Mouse (Mus musculus): ENCODE data around the gene Nsun7. TPM values are rescaled to one million over a fixed set of nuclear protein-coding genes. Genes with fewer than 3 reads are reported as not detected.

Nsun7 gene
- polyA plus RNA-seq, 1 experiment from 2014 or later, result 0.52 TPM

- H3K27ac ChIP-seq (replicated peaks; ENCODE audit: low read depth, low read length), result no peak overlapping the region
- H3K36me3 ChIP-seq (replicated peaks; ENCODE audit: control insufficient read depth, insufficient read depth, low read depth, low read length), result no peaks in the 10 kb centered on the region
- ATAC-seq (replicated peaks; ENCODE audit: insufficient number of reproducible peaks, low FRiP score, low TSS enrichment, low read depth), result no peak
- H3K9me3 ChIP-seq (replicated peaks; ENCODE audit: control insufficient read depth, low read length), result no peaks in the 10 kb centered on the region
- no peak overlapping the region for H3K9ac ChIP-seq (replicated peaks; ENCODE audit: low read length)
- H3K4me3 ChIP-seq (ENCODE audit: low read depth, low read length), result no peak overlapping the region
- H3K4me1 ChIP-seq (ENCODE audit: control insufficient read depth, insufficient read depth, low read length), result no peaks in the 10 kb centered on the region
- 88% methylated on average over 8 of the region's 8 CpGs for WGBS
- H3K4me2 ChIP-seq (ENCODE audit: low read depth, low read length), result no peak overlapping the region
- no peaks in the 10 kb centered on the region for H3K27me3 ChIP-seq (ENCODE audit: control insufficient read depth, insufficient read depth, low read length)
- no peak for DNase-seq (ENCODE audit: low spot score)
These were observed 27.9 kb upstream of the Nsun7 start for GRCm38 (mm10) chr5:66231660-66232269.

GRCm38 (mm10) chr5:66232456-66232855 lies 27.2 kb upstream of the Nsun7 start:
- H3K4me3 ChIP-seq (ENCODE audit: low read depth, low read length), result no peak overlapping the region
- no peak for DNase-seq (ENCODE audit: low spot score)

GRCm38 (mm10) chr5:66241894-66242293 lies 17.8 kb upstream of the Nsun7 start:
- ATAC-seq (replicated peaks; ENCODE audit: insufficient number of reproducible peaks, low FRiP score, low TSS enrichment, low read depth), result no peak
- Histone ChIP-seq H3K36me3 (replicated peaks; ENCODE audit: control insufficient read depth, insufficient read depth, low read depth, low read length) (no peaks in the 10 kb centered on the region), H3K27me3 (ENCODE audit: control insufficient read depth, insufficient read depth, low read length) (no peaks in the 10 kb centered on the region), H3K4me1 (ENCODE audit: control insufficient read depth, insufficient read depth, low read length) (no peaks in the 10 kb centered on the region), H3K4me3 (ENCODE audit: low read depth, low read length) (no peak overlapping the region), H3K9me3 (replicated peaks; ENCODE audit: control insufficient read depth, low read length) (no peaks in the 10 kb centered on the region), H3K4me2 (ENCODE audit: low read depth, low read length) (no peak overlapping the region), H3K9ac (replicated peaks; ENCODE audit: low read length) (no peak overlapping the region), H3K27ac (replicated peaks; ENCODE audit: low read depth, low read length) (no peak overlapping the region)
- DNase-seq (ENCODE audit: low spot score), result no peak

More at GRCm38 (mm10) chr5:66232456-66232855, 27.2 kb upstream of the Nsun7 start:
- no peak overlapping the region for H3K9ac ChIP-seq (replicated peaks; ENCODE audit: low read length)
- no peaks in the 10 kb centered on the region for H3K9me3 ChIP-seq (replicated peaks; ENCODE audit: control insufficient read depth, low read length)
- 59% methylated on average over 3 of the region's 3 CpGs for WGBS
- H3K4me2 ChIP-seq (ENCODE audit: low read depth, low read length), result no peak overlapping the region
- H3K27ac ChIP-seq (replicated peaks; ENCODE audit: low read depth, low read length), result no peak overlapping the region
- H3K4me1 ChIP-seq (ENCODE audit: control insufficient read depth, insufficient read depth, low read length), result no peaks in the 10 kb centered on the region
- no peaks in the 10 kb centered on the region for H3K27me3 ChIP-seq (ENCODE audit: control insufficient read depth, insufficient read depth, low read length)
- no peaks in the 10 kb centered on the region for H3K36me3 ChIP-seq (replicated peaks; ENCODE audit: control insufficient read depth, insufficient read depth, low read depth, low read length)
- ATAC-seq (replicated peaks; ENCODE audit: insufficient number of reproducible peaks, low FRiP score, low TSS enrichment, low read depth), result no peak

- H3K36me3 ChIP-seq (replicated peaks; ENCODE audit: control insufficient read depth, insufficient read depth, low read depth, low read length), result no peaks in the 10 kb centered on the region
These were observed 16.2 kb upstream of the Nsun7 start for GRCm38 (mm10) chr5:66243467-66243866.

GRCm38 (mm10) chr5:66244043-66244660 lies 15.5 kb upstream of the Nsun7 start:
- H3K27ac ChIP-seq (replicated peaks; ENCODE audit: low read depth, low read length), result no peak overlapping the region
- no peak for ATAC-seq (replicated peaks; ENCODE audit: insufficient number of reproducible peaks, low FRiP score, low TSS enrichment, low read depth)
- WGBS, result 54% methylated on average over 6 of the region's 6 CpGs

More at GRCm38 (mm10) chr5:66243467-66243866, 16.2 kb upstream of the Nsun7 start:
- 86% methylated on average over 9 of the region's 9 CpGs for WGBS
- Histone ChIP-seq H3K27ac (replicated peaks; ENCODE audit: low read depth, low read length) (no peak overlapping the region), H3K4me2 (ENCODE audit: low read depth, low read length) (no peak overlapping the region), H3K27me3 (ENCODE audit: control insufficient read depth, insufficient read depth, low read length) (no peaks in the 10 kb centered on the region), H3K9me3 (replicated peaks; ENCODE audit: control insufficient read depth, low read length) (no peaks in the 10 kb centered on the region), H3K9ac (replicated peaks; ENCODE audit: low read length) (no peak overlapping the region), H3K4me3 (ENCODE audit: low read depth, low read length) (no peak overlapping the region), H3K4me1 (ENCODE audit: control insufficient read depth, insufficient read depth, low read length) (no peaks in the 10 kb centered on the region)
- ATAC-seq (replicated peaks; ENCODE audit: insufficient number of reproducible peaks, low FRiP score, low TSS enrichment, low read depth) (no peak), DNase-seq (ENCODE audit: low spot score) (no peak)

GRCm38 (mm10) chr5:66245958-66246497 lies 13.7 kb upstream of the Nsun7 start:
- Histone ChIP-seq H3K9me3 (replicated peaks; ENCODE audit: control insufficient read depth, low read length) (no peaks in the 10 kb centered on the region), H3K4me1 (ENCODE audit: control insufficient read depth, insufficient read depth, low read length) (no peaks in the 10 kb centered on the region), H3K27me3 (ENCODE audit: control insufficient read depth, insufficient read depth, low read length) (no peaks in the 10 kb centered on the region), H3K36me3 (replicated peaks; ENCODE audit: control insufficient read depth, insufficient read depth, low read depth, low read length) (no peaks in the 10 kb centered on the region), H3K4me2 (ENCODE audit: low read depth, low read length) (no peak overlapping the region), H3K4me3 (ENCODE audit: low read depth, low read length) (no peak overlapping the region), H3K9ac (replicated peaks; ENCODE audit: low read length) (no peak overlapping the region), H3K27ac (replicated peaks; ENCODE audit: low read depth, low read length) (no peak overlapping the region)
- ATAC-seq (replicated peaks; ENCODE audit: insufficient number of reproducible peaks, low FRiP score, low TSS enrichment, low read depth) (no peak), DNase-seq (ENCODE audit: low spot score) (no peak)
- WGBS, result 86% methylated on average over 8 of the region's 10 CpGs

More at GRCm38 (mm10) chr5:66244043-66244660, 15.5 kb upstream of the Nsun7 start:
- Histone ChIP-seq H3K9me3 (replicated peaks; ENCODE audit: control insufficient read depth, low read length) (no peaks in the 10 kb centered on the region), H3K4me3 (ENCODE audit: low read depth, low read length) (no peak overlapping the region), H3K4me1 (ENCODE audit: control insufficient read depth, insufficient read depth, low read length) (no peaks in the 10 kb centered on the region), H3K4me2 (ENCODE audit: low read depth, low read length) (no peak overlapping the region), H3K27me3 (ENCODE audit: control insufficient read depth, insufficient read depth, low read length) (no peaks in the 10 kb centered on the region), H3K36me3 (replicated peaks; ENCODE audit: control insufficient read depth, insufficient read depth, low read depth, low read length) (no peaks in the 10 kb centered on the region), H3K9ac (replicated peaks; ENCODE audit: low read length) (no peak overlapping the region)
- DNase-seq (ENCODE audit: low spot score), result peak; percentile 17

GRCm38 (mm10) chr5:66253219-66253618 lies 6.5 kb upstream of the Nsun7 start:
- no peaks in the 10 kb centered on the region for H3K9me3 ChIP-seq (replicated peaks; ENCODE audit: control insufficient read depth, low read length)
- H3K27ac ChIP-seq (replicated peaks; ENCODE audit: low read depth, low read length), result no peak overlapping the region
- H3K27me3 ChIP-seq (ENCODE audit: control insufficient read depth, insufficient read depth, low read length), result no peaks in the 10 kb centered on the region
- no peak overlapping the region for H3K4me2 ChIP-seq (ENCODE audit: low read depth, low read length)
- ATAC-seq (replicated peaks; ENCODE audit: insufficient number of reproducible peaks, low FRiP score, low TSS enrichment, low read depth) (no peak), DNase-seq (ENCODE audit: low spot score) (no peak)
- no peaks in the 10 kb centered on the region for H3K4me1 ChIP-seq (ENCODE audit: control insufficient read depth, insufficient read depth, low read length)
- WGBS, result 77% methylated on average over 5 of the region's 5 CpGs
- H3K4me3 ChIP-seq (ENCODE audit: low read depth, low read length), result no peak overlapping the region
- H3K9ac ChIP-seq (replicated peaks; ENCODE audit: low read length), result no peak overlapping the region
- H3K36me3 ChIP-seq (replicated peaks; ENCODE audit: control insufficient read depth, insufficient read depth, low read depth, low read length), result no peaks in the 10 kb centered on the region

- H3K4me3 ChIP-seq (ENCODE audit: low read depth, low read length), result no peak overlapping the region
- no peak for ATAC-seq (replicated peaks; ENCODE audit: insufficient number of reproducible peaks, low FRiP score, low TSS enrichment, low read depth)
- H3K27me3 ChIP-seq (ENCODE audit: control insufficient read depth, insufficient read depth, low read length), result no peaks in the 10 kb centered on the region
- no peak overlapping the region for H3K27ac ChIP-seq (replicated peaks; ENCODE audit: low read depth, low read length)
- no peak for DNase-seq (ENCODE audit: low spot score)
- H3K4me2 ChIP-seq (ENCODE audit: low read depth, low read length), result no peak overlapping the region
- H3K9me3 ChIP-seq (replicated peaks; ENCODE audit: control insufficient read depth, low read length), result no peaks in the 10 kb centered on the region
- H3K36me3 ChIP-seq (replicated peaks; ENCODE audit: control insufficient read depth, insufficient read depth, low read depth, low read length), result no peaks in the 10 kb centered on the region
- H3K9ac ChIP-seq (replicated peaks; ENCODE audit: low read length), result no peak overlapping the region
- WGBS, result 88% methylated on average over 10 of the region's 10 CpGs
- no peaks in the 10 kb centered on the region for H3K4me1 ChIP-seq (ENCODE audit: control insufficient read depth, insufficient read depth, low read length)
These were observed 4.7 kb upstream of the Nsun7 start for GRCm38 (mm10) chr5:66255044-66255443.
